Mouse (Mus musculus) lung, embryonic 15.5 days (tissue): ENCODE measurements at regions not wholly inside any gene's neighbourhood (a gene's known extent, or its start where the extent isn't known, plus 50 kb on each side); places are given as distances from the start of the nearest gene placed in this dataset.
A peak's percentile ranks its signal among the peaks of the same experiment; 100 is the strongest.

Experiments used
- ATAC-seq: fragments of 200-750 bp; cut with Nextera tagmentation; 2 replicates; pipeline ENCODE4 v1.8.0; 2017; ENCODE audit warnings: moderate number of reproducible peaks, borderline replicate concordance; ENCODE audit not compliant: low FRiP score, low TSS enrichment; ENCODE audit errors: extremely low read depth
- H3K27ac ChIP-seq: fragments of 300-500 bp; sonication (generic); 2 replicates; pipeline ENCODE4 v1.5.1; 2015; ENCODE audit warnings: moderate library complexity, mild to moderate bottlenecking, inconsistent platforms
- H3K27me3 ChIP-seq: fragments of 300-500 bp; sonication (generic); 2 replicates; pipeline ENCODE4 v1.6.1; 2015; ENCODE audit warnings: inconsistent platforms
- H3K36me3 ChIP-seq: fragments of 300-500 bp; sonication (generic); 2 replicates; pipeline ENCODE4 v1.6.1; 2015; ENCODE audit warnings: inconsistent platforms
- H3K4me1 ChIP-seq: fragments of 300-500 bp; sonication (generic); 2 replicates; pipeline ENCODE4 v1.6.1; 2015; ENCODE audit warnings: inconsistent platforms
- H3K4me2 ChIP-seq: fragments of 300-500 bp; sonication (generic); 2 replicates; pipeline ENCODE4 v1.6.1; 2015; ENCODE audit warnings: inconsistent platforms, mild to moderate bottlenecking, moderate library complexity
- H3K4me3 ChIP-seq: fragments of 300-500 bp; sonication (generic); 2 replicates; pipeline ENCODE4 v1.5.1; 2015; ENCODE audit warnings: mild to moderate bottlenecking, inconsistent platforms
- H3K9ac ChIP-seq: fragments of 300-500 bp; sonication (generic); 2 replicates; pipeline ENCODE4 v1.6.1; 2015; ENCODE audit warnings: inconsistent platforms
- H3K9me3 ChIP-seq: fragments of 300-500 bp; sonication (generic); 2 replicates; pipeline ENCODE4 v1.6.1; 2016; ENCODE audit warnings: inconsistent platforms
- WGBS: fragments of 180-500 bp; shearing (Covaris S2); methylation state at CpG from one replicate; pipeline ENCODE4 v1.1.7; 2015; 5-methylcytosine and 5-hydroxymethylcytosine counted together

- Histone ChIP-seq H3K9ac (no peak overlapping the region), H3K4me2 (no peak overlapping the region), H3K27ac (no peak overlapping the region), H3K36me3 (no peaks in the 10 kb centered on the region), H3K27me3 (peaks cover 3% of the 10 kb centered on the region; the same call in 1 of the 2 replicates), H3K9me3 (no peaks in the 10 kb centered on the region), H3K4me3 (no peak overlapping the region), H3K4me1 (peaks cover 6% of the 10 kb centered on the region; the same call in 1 of the 2 replicates)
- no peak for ATAC-seq
- 57% methylated on average over 6 of the region's 6 CpGs for WGBS
Observed at GRCm38 (mm10) chr4:55288456-55288855, 61.4 kb upstream of the Rad23b start.

DNA sequence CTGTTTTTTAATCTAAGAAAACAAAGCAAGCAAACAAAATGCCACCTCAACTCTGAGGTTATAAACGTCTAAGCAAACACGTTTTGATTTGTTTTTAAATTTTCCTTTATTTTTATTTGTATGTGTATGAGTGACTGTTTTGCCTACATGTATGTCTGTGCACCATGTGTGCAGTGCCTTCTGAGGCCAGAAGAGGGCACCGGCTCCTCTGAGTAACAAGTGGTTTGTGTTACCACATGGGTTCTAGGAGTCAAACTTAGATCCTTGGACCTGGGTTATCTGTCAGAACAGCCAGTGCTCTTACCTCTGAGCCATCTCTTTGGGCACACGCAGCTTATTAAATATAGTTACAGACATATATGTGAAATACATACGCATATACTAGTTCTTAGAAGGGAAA, 57.6 kb upstream of the Rad23b start:
- WGBS: 86% methylated on average over 5 of the region's 5 CpGs
- no peak overlapping the region for H3K9ac ChIP-seq
- peaks cover 6% of the 10 kb centered on the region; the same call in 1 of the 2 replicates for H3K4me1 ChIP-seq
- H3K36me3 ChIP-seq: no peaks in the 10 kb centered on the region
- no peaks in the 10 kb centered on the region for H3K9me3 ChIP-seq
- H3K4me3 ChIP-seq: no peak overlapping the region
- no peak overlapping the region for H3K4me2 ChIP-seq
- no peak overlapping the region for H3K27ac ChIP-seq
- no peak for ATAC-seq
- H3K27me3 ChIP-seq: peaks cover 3% of the 10 kb centered on the region; the same call in 1 of the 2 replicates

DNA sequence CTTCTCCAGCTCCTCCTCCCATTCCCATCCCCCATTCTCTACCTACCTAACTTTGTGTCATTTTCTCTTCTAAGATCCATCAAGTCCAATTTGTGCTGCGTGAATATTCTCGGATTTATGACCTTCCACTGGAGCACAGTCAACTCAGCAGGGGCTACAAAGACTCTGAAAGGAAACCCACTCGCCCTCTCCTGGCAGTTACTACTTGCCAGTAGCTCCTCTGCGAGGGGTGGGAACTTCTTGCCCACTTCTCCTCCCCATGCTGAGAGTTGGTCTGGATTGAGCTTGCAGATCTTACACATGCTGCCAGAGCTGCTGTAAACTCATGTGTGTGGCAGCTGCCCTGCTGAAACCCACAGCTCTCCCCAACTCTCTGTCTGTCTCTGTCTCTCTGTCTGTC, 57.1 kb upstream of the Rad23b start:
- peaks cover 3% of the 10 kb centered on the region; the same call in 1 of the 2 replicates for H3K27me3 ChIP-seq

DNA sequence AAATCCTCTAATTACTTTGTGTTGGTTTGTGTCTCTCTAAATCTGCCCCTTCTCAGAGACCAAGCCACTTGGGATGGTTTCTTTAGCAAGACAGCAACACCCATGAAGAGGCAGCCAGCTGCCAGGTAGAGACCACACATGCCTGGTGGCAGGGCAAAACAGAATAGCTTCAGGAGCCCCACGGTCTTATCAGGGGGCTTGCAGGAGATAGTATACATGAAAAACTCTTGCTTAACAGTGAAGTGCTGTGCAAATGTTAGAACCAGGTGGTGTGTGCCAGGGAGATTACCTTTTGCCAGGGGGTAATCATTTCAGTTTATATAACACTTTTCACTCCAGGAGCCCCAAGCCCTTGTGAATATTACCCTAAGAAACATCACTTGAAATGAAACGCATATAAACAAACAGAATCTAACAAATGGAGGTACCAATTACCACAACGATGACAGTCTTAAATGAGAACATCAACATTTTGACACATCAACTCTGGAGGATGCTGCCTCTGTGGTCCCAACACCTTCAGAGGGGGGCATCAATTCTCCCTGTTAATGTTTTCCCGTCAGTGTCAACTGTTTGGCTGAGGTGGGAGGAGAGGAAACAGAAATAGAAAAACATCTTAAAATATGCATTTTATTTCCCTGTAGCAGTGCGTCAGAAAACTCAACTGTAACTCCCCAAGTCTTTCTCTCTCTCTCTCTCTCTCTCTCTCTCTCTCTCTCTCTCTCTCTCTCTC, 56.3 kb upstream of the Rad23b start:
- H3K9me3 ChIP-seq: no peaks in the 10 kb centered on the region
- no peaks in the 10 kb centered on the region for H3K36me3 ChIP-seq
- peaks cover 3% of the 10 kb centered on the region; the same call in 1 of the 2 replicates for H3K27me3 ChIP-seq
- no peak overlapping the region for H3K27ac ChIP-seq
- no peak overlapping the region for H3K4me3 ChIP-seq
- H3K9ac ChIP-seq: no peak overlapping the region
- H3K4me1 ChIP-seq: peaks cover 6% of the 10 kb centered on the region; the same call in 1 of the 2 replicates
- peak overlapping the region; percentile 59; the same call in 1 of the 2 replicates for H3K4me2 ChIP-seq
- 9% methylated on average over 5 of the region's 5 CpGs for WGBS
- no peak for ATAC-seq

More for the DNA sequence above, 57.1 kb upstream of the Rad23b start:
- Histone ChIP-seq H3K9me3 (no peaks in the 10 kb centered on the region), H3K36me3 (no peaks in the 10 kb centered on the region), H3K4me3 (no peak overlapping the region), H3K27ac (no peak overlapping the region), H3K9ac (no peak overlapping the region), H3K4me2 (no peak overlapping the region), H3K4me1 (peaks cover 6% of the 10 kb centered on the region; the same call in 1 of the 2 replicates)
- no peak for ATAC-seq
- 46% methylated on average over 4 of the region's 4 CpGs for WGBS

GRCm38 (mm10) chr4:55294255-55294687, 55.6 kb upstream of the Rad23b start:
- 2% methylated on average over 14 of the region's 14 CpGs for WGBS
- no peaks in the 10 kb centered on the region for H3K36me3 ChIP-seq
- H3K9me3 ChIP-seq: no peaks in the 10 kb centered on the region
- H3K4me2 ChIP-seq: peak overlapping the region; percentile 59
- H3K27me3 ChIP-seq: peaks cover 3% of the 10 kb centered on the region; the same call in 1 of the 2 replicates
- H3K27ac ChIP-seq: no peak overlapping the region
- peaks cover 6% of the 10 kb centered on the region; the same call in 1 of the 2 replicates for H3K4me1 ChIP-seq
- H3K9ac ChIP-seq: peak overlapping the region; percentile 31; the same call in 1 of the 2 replicates
- peak overlapping the region; percentile 34 for H3K4me3 ChIP-seq
- ATAC-seq: 0 out of 2 replicates have a peak, but pooled peaks have one; percentile 35

DNA sequence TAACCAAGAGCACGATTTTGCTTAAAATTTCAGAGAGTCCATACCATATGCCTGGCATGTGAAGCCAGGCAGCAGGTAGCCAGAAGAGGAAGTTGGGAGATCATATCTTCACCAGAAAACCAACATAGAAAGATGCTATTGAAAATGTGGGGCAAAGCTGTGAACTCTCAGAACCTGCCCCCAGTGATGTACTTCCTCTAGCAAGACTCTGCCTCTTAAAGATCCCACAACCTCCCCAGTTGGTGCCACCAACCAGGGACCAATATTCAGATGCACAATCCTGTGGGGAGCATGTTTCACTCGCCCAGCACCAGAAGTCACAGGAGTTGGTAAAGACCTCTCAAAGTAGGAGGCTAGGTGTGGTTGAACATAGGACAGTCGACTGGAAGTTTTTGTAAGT, 52.0 kb upstream of the Rad23b start:
- ATAC-seq: no peak
- WGBS: 71% methylated on average over 3 of the region's 3 CpGs
- no peak overlapping the region for H3K9ac ChIP-seq
- H3K4me1 ChIP-seq: peaks cover 6% of the 10 kb centered on the region; the same call in 1 of the 2 replicates
- no peak overlapping the region for H3K27ac ChIP-seq
- no peak overlapping the region for H3K4me2 ChIP-seq
- H3K27me3 ChIP-seq: no peaks in the 10 kb centered on the region
- H3K4me3 ChIP-seq: no peak overlapping the region
- no peaks in the 10 kb centered on the region for H3K9me3 ChIP-seq
- H3K36me3 ChIP-seq: no peaks in the 10 kb centered on the region
